Mouse (Mus musculus) Patski (cell line): Measurements from ENCODE around the gene Aurkc. TPM values are rescaled to one million over a fixed set of nuclear protein-coding genes. Genes with fewer than 3 reads are reported as not detected.
"Not testable (repeated sequence)": the region's sequence is repeated elsewhere in the genome, so short reads cannot be mapped to it uniquely, and the experiment has no call there.

Experiments used
- ATAC-seq: fragments of 100-300 bp; one replicate; pipeline ENCODE4 v1.8.0; 2021
- CTCF ChIA-PET: fragments of 350-600 bp; sonication (Branson Sonifier 250); formaldehyde crosslinking; loops from one replicate; lab custom pipeline; 2022; ENCODE audit warnings: inconsistent platforms; lab: Charles Lee
- POLR2A ChIA-PET: fragments of 350-600 bp; sonication (Branson Sonifier 250); formaldehyde crosslinking; loops from one replicate; lab custom pipeline; 2022; ENCODE audit warnings: antibody characterized with exemption, inconsistent platforms; lab: Charles Lee
- DNase-seq: peaks from one replicate; pipeline ENCODE4 v3.0.0-alpha.2; 2011; ENCODE audit warnings: low read depth, low spot score
- H3K27me3 ChIP-seq: fragments of 371-371 bp; one replicate; pipeline ENCODE4 v1.5.1; 2021
- CTCF ChIP-seq: fragments of 100-300 bp; IDR thresholded peaks from one replicate; pipeline ENCODE4 v1.5.1; 2021
- in situ Hi-C: fragments of 300-500 bp; cut with MboI; formaldehyde crosslinking; loops from 3 replicates; pipeline ENCODE4 v1.11.1; 2018; ENCODE audit warnings: low pct_unique_long_range_greater_than_20kb, mixed read lengths
- polyA plus RNA-seq: library from polyadenylated mRNA; unstranded; gene quantifications from one replicate; pipeline ENCODE4 v1.2.3, GENCODE M21; 2021

The Aurkc gene
- polyA plus RNA-seq: not detected

DNA sequence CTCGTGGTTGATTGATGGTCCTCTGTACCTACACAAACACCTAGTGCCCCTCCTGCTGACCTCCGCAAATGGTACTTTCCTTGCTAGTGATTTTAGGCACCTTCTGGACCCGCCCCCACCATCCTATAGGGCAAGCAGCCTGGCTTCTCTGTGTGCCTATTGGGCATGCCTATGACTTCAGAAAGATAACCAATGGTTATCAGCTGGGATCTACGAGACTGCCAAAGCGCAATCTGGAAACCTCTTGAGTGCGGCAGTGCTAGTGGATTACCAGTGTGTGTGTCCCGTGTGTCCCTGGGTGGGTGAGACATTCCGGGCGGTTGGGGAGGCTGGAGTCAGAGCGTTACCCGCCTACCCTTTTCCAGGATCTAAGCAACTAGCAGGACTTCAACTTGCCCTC, at the start of gene Aurkc:
Gene Aurkc, plus strand, starts transcription at position 50 of the 400 bp plus-strand sequence.
- in situ Hi-C loops, H3K27me3 ChIP-seq, DNase-seq, POLR2A ChIA-PET, CTCF ChIA-PET, ATAC-seq: not testable (repeated sequence)

- ATAC-seq, CTCF ChIA-PET, in situ Hi-C loops, H3K27me3 ChIP-seq, DNase-seq, POLR2A ChIA-PET: not testable (repeated sequence)
These were observed 47.0 kb upstream of the Aurkc start for GRCm38 (mm10) chr7:6948061-6948460.

- POLR2A ChIA-PET: no interaction called here
- CTCF ChIA-PET: no interaction called here
- no peak for DNase-seq
These were observed 38.5 kb upstream of the Aurkc start for GRCm38 (mm10) chr7:6956576-6956975.

DNA sequence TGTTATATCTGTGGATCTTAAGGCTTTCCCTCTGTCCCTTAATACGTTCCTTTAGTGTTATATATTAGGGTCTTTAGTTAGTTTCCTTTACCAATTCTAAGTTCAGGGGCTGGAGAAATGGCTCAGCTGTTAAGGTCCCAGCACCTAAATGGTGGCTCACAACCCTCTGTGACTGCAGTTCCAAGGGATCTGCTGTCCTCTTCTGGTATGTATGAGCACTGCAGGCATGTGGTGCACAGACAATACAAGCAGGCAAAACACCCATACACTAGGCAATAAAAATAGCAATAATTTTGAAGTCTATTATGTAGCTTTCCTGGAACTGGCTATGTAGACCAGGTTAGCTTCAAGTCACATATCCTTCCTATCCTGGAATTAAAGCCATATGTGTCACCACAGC, 36.5 kb upstream of the Aurkc start:
- POLR2A ChIA-PET: no interaction called here

More at GRCm38 (mm10) chr7:6956576-6956975, 38.5 kb upstream of the Aurkc start:
- no peak for TF ChIP-seq CTCF
- in situ Hi-C loops: loop anchor here (25.0 kb wide), 1 partner anchor 331 kb away; the partner anchor contains the start of gene Gm45844
- H3K27me3 ChIP-seq: no peaks in the 10 kb centered on the region
- ATAC-seq: no peak

DNA sequence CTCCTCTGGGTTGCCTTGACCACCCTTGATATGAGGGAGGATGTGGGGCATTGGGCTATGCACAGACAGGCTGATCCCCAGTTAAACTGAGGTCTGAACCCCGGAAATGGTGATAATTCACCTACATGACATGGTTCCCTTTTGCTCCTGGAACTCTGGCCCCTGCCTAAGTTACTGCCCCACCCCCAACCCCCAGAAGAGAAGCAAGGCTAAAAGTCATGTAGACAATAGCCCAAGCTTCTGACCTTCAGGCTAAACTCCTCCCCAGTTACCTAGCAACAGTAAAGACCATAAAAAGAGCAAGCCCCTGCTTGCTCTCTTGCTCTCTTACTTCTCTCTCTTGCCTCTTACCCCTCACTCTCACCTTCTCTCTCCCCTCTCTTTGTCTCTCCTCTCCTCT, 21.5 kb upstream of the Aurkc start:
- POLR2A ChIA-PET: no interaction called here
- TF ChIP-seq CTCF: no peak
- in situ Hi-C loops: loop anchor here (25.0 kb wide), 1 partner anchor 314 kb away; the partner anchor contains the start of gene Gm45844
- no peak for ATAC-seq
- CTCF ChIA-PET: no interaction called here
- H3K27me3 ChIP-seq: no peaks in the 10 kb centered on the region
- no peak for DNase-seq

More for the DNA sequence above, 36.5 kb upstream of the Aurkc start:
- TF ChIP-seq CTCF: peak; percentile 56
- CTCF ChIA-PET: no interaction called here
- ATAC-seq (no peak), DNase-seq (no peak)
- H3K27me3 ChIP-seq: peaks cover 9% of the 10 kb centered on the region
- in situ Hi-C loops: loop anchor here (25.0 kb wide), 1 partner anchor 329 kb away; the partner anchor contains the start of gene Gm45844

- no peaks in the 10 kb centered on the region for H3K27me3 ChIP-seq
- POLR2A ChIA-PET: no interaction called here
- no peak for TF ChIP-seq CTCF
- ATAC-seq (no peak), DNase-seq (no peak)
- in situ Hi-C loops: no loop called here
- CTCF ChIA-PET: no interaction called here
These were observed 18.2 kb upstream of the Aurkc start for GRCm38 (mm10) chr7:6976890-6977289.

DNA sequence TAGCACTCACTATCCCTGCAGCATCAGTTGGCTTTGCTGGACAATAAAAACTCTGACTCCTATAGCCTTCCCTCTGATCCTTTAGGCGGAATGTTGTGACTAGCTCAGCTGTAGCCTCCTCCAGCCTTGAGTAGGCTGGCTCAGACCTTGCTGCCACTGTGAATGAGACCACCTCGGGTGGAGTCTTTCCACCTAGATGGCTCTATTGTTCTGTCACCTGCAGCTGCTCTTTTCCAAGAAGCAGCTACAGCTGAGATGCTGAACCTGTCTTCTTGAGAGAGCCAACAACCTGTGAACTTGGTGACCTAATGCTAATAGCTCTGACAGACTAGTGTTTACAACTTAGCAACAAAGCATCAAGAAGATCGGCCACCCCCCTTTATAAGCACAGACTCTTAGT, 3.8 kb downstream of the Aurkc start:
- POLR2A ChIA-PET, CTCF ChIA-PET, DNase-seq, H3K27me3 ChIP-seq, ATAC-seq, in situ Hi-C loops: not testable (repeated sequence)

DNA sequence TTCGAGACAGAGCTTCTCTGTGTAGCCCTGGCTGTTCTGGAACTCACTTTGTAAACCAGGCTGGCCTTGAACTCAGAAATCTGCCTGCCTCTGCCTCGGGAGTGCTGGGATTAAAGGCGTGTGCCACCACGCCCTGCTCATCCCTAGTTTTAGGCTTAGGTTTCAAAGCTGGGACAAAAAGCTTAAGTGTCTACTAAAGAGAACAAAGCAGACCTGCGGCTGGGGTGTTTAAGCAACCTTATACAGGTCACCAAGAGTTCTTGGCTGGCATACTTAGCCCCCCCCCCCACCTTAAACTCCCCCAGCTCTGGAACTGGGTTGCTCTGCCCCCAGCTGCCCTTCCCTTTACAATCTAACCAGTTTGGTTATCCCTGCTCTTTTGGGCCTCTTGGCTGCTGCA, 10.3 kb downstream of the Aurkc start:
- ATAC-seq, H3K27me3 ChIP-seq, DNase-seq, CTCF ChIA-PET, POLR2A ChIA-PET, in situ Hi-C loops: not testable (repeated sequence)

- TF ChIP-seq CTCF: no peak
- H3K27me3 ChIP-seq: peaks cover 3% of the 10 kb centered on the region
- ATAC-seq (no peak), DNase-seq (no peak)
- in situ Hi-C loops: no loop called here
- POLR2A ChIA-PET: no interaction called here
- CTCF ChIA-PET: no interaction called here
These were observed 32.3 kb downstream of the Aurkc start for GRCm38 (mm10) chr7:7027445-7027844.

DNA sequence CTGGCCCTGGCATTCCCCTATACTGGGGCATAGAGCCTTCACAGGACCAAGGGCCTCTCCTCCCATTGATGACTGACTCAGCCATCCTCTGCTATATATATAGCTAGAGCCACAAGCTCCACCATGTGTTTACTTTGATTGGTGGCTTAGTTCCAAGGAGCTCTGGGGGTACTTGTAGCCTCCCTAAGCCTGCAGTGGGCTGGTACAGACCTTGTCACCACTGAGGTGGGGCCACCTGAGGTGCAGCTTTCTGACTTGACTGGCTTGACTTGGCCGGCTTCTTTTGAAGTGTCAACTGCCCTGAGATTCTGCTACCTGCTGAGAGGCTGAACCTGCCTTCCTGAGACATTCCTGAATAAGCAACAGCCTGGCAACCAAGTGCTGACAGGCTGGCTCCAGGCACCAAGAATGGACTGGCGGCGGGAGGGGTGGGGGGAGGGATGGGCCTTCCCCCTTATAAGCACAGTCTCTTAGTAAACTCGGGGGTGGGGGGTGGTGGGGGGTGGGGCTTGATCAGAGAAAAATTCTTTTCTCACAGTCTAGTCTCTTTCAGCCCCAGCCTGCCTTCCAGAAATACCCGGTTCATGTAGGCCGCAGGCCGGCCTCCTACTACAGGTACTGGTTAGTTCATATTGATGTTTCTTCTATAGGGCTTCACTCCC, 54.7 kb downstream of the Aurkc start:
- DNase-seq, H3K27me3 ChIP-seq, in situ Hi-C loops, ATAC-seq, CTCF ChIA-PET, POLR2A ChIA-PET: not testable (repeated sequence)

Other genes with a start within 250 kb of the Aurkc start
- gene Zfp954, start 126.2 kb downstream of the Aurkc start, polyA plus RNA-seq: 11.2 TPM
- gene Zfp773, start 141.5 kb downstream of the Aurkc start, polyA plus RNA-seq: 0.55 TPM
- 2.1 TPM for gene Zfp418, start 176.0 kb downstream of the Aurkc start, polyA plus RNA-seq
- gene Zfp772, start 214.7 kb downstream of the Aurkc start, polyA plus RNA-seq: 3.5 TPM